Mouse (Mus musculus): ENCODE data around the gene Gins2.

DNA sequence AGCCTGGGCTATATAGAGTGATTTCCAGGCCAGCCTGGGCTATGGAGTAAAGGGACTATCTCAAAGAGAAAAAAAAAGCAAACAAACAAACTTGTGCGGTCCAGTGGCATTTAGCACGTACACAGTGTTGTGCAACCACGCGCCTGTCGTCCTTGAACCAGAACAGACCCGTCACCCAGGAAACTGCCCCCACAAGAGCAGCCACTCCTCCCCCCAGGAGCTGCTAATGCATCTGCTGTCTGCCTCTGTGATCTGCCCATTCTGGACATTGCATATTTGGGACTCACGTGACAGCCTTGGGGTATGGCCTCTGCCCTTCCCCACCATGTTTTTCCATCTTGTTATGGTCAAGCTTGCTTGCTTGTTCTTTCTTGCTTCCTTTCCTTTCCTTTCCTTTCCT lies 59.9 kb downstream of the Gins2 start:
- no peak for TF ChIP-seq CTCF (IDR thresholded peaks at IDR 0.05; ENCODE audit: insufficient read depth, low read length)
- TF ChIP-seq POLR2A (IDR thresholded peaks at IDR 0.05; ENCODE audit: borderline replicate concordance, extremely low read depth, low read depth, low read length): no peak

Data from lung, adult 2 months (tissue).